Mouse (Mus musculus) heart, embryonic 10.5 days (tissue): ENCODE measurements around the gene Tmem235. TPM values are rescaled to one million over a fixed set of nuclear protein-coding genes. Genes with fewer than 3 reads are reported as not detected.

Source experiments
- DNase-seq: peaks from one replicate; pipeline ENCODE4 v3.0.0-alpha.2; 2017; ENCODE audit warnings: low spot score
- H3K27ac ChIP-seq: fragments of 300-500 bp; sonication (generic); 2 replicates; pipeline ENCODE4 v1.5.1; 2016; ENCODE audit warnings: mild to moderate bottlenecking
- H3K27me3 ChIP-seq: fragments of 300-500 bp; sonication (generic); 2 replicates; pipeline ENCODE4 v1.6.1; 2016; ENCODE audit warnings: mild to moderate bottlenecking; ENCODE audit not compliant: poor library complexity, insufficient read depth, severe bottlenecking
- H3K36me3 ChIP-seq: fragments of 300-500 bp; sonication (generic); 2 replicates; pipeline ENCODE4 v1.6.1; 2016; ENCODE audit warnings: mild to moderate bottlenecking, moderate library complexity
- H3K4me1 ChIP-seq: fragments of 300-500 bp; sonication (generic); 2 replicates; pipeline ENCODE4 v1.6.1; 2016; ENCODE audit warnings: mild to moderate bottlenecking
- H3K4me3 ChIP-seq: fragments of 300-500 bp; sonication (generic); 2 replicates; pipeline ENCODE4 v1.5.1; 2016; ENCODE audit warnings: mild to moderate bottlenecking, moderate library complexity
- H3K9me3 ChIP-seq: fragments of 300-500 bp; sonication (generic); 2 replicates; pipeline ENCODE4 v1.6.1; 2016; ENCODE audit warnings: mild to moderate bottlenecking, moderate library complexity
- WGBS: fragments of 180-500 bp; shearing (Covaris S2); methylation state at CpG from one replicate; pipeline ENCODE4 v1.1.7; 2016; 5-methylcytosine and 5-hydroxymethylcytosine counted together
- polyA plus RNA-seq: library from polyadenylated mRNA; unstranded; fragments of >200 nt; fragmentation: Nextera tagmentation; extraction: Ambion mirVana; gene quantifications from 2 replicates; pipeline ENCODE4 v1.2.1, GENCODE M21; 2016

The Tmem235 gene
- polyA plus RNA-seq, 1 experiment from 2014 or later, result not detected

DNA sequence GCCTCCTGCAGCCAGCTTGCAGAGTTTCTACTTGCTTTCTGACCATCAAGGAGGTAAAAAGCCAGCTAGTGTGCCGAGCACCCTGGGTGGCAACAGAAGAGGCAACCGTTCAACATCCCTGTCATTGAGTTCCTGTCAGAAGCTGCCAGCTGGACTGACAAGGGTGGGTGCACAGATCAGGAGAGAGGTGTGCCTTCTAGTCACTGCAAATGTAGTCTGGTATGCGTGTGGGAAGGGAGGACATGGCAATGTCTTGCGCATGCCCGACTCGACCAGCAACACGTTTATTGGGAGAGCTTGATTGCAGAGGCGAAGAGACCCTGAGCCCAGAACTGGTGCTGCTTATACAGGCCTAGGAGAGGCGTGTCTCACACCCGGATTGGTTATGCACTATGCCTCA lies 3.1 kb upstream of the Tmem235 start:
- 96% methylated on average over 10 of the region's 10 CpGs for WGBS
- H3K27ac ChIP-seq, result no peak overlapping the region
- H3K4me1 ChIP-seq, result peaks cover 17% of the 10 kb centered on the region
- no peaks in the 10 kb centered on the region for H3K9me3 ChIP-seq
- H3K4me3 ChIP-seq, result no peak overlapping the region
- H3K36me3 ChIP-seq, result peaks cover 55% of the 10 kb centered on the region
- H3K27me3 ChIP-seq, result peaks cover 45% of the 10 kb centered on the region
- no peak for DNase-seq

- Histone ChIP-seq H3K27ac (no peak overlapping the region), H3K27me3 (peaks cover 54% of the 10 kb centered on the region), H3K4me1 (peaks cover 17% of the 10 kb centered on the region), H3K4me3 (no peak overlapping the region), H3K9me3 (no peaks in the 10 kb centered on the region), H3K36me3 (peaks cover 46% of the 10 kb centered on the region)
- DNase-seq, result no peak
- 60% methylated on average over 3 of the region's 3 CpGs for WGBS
Measured at GRCm38 (mm10) chr11:117858392-117858791, 2.2 kb upstream of the Tmem235 start.

DNA sequence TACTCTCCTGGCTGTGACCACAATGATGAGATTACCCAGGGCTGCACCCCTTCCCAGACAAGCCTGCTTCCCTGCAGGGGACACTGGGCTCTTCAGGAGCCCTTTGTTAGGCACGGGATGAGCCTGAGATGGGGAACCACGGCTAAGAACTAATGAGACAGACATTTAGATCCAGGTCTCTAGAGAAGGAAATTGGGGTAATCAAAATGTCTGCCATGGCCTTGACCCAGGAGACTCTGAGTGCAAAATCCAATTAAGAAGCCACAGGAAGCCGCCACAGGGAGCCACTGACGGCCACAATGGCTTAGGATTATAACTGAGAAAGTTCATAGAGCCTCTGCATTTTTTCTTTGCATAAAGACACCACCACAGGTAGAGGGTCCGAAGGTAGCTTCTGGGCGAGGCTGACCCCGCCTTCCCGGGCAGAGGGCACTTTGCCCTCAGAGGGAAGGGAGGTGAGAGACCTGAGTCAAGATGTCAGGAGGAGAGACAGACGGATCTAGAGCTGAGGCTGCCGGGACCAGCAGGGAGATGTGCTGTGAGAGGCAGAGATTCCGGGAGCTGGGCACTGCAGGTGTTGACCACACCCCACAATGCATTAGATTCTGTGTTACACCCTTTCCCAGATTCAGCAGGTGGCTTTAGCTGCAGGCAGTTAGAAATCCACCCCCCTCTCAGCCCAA lies 2.8 kb downstream of the Tmem235 start:
- Histone ChIP-seq H3K4me1 (peaks cover 25% of the 10 kb centered on the region), H3K27me3 (peaks cover 84% of the 10 kb centered on the region), H3K27ac (0 out of 2 replicates have a peak overlapping the region, but pooled peaks have one; percentile 64), H3K4me3 (no peak overlapping the region), H3K9me3 (no peaks in the 10 kb centered on the region), H3K36me3 (0 out of 2 replicates have a peak, but pooled peaks cover 3% of the 10 kb centered on the region)
- DNase-seq, result no peak
- 35% methylated on average over 11 of the region's 11 CpGs for WGBS

- Histone ChIP-seq H3K4me1 (peaks cover 20% of the 10 kb centered on the region), H3K36me3 (0 out of 2 replicates have a peak, but pooled peaks cover 3% of the 10 kb centered on the region), H3K27ac (no peak overlapping the region), H3K27me3 (peaks cover 84% of the 10 kb centered on the region), H3K4me3 (no peak overlapping the region), H3K9me3 (no peaks in the 10 kb centered on the region)
- WGBS, result 61% methylated on average over 2 of the region's 2 CpGs
- DNase-seq, result no peak
Measured at GRCm38 (mm10) chr11:117864805-117865204, 4.3 kb downstream of the Tmem235 start.

DNA sequence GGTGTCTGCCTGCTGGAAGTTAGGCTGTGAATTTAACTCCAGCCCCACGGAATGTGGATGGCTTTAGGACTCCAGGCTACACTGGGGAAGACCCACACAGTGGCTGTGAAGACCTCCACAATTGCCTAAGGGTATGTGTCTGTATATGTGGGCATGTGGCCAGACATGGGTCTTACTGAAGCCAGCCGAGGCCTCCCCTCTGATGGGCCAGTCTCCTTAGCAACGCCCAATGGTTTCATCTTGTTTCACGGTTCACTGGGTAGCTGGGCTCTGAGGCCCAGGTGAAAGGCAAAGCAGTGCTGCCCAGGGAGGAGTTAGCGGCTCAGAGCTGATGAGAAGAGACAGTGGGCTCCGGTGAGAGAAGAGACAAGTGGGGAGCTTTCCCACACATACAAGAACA lies 5.4 kb downstream of the Tmem235 start:
- H3K4me3 ChIP-seq, result no peak overlapping the region
- H3K36me3 ChIP-seq, result 0 out of 2 replicates have a peak, but pooled peaks cover 3% of the 10 kb centered on the region
- no peak for DNase-seq
- no peaks in the 10 kb centered on the region for H3K9me3 ChIP-seq
- H3K27me3 ChIP-seq, result peaks cover 72% of the 10 kb centered on the region
- H3K27ac ChIP-seq, result no peak overlapping the region
- WGBS, result 52% methylated on average over 6 of the region's 6 CpGs
- peaks cover 17% of the 10 kb centered on the region for H3K4me1 ChIP-seq

- H3K4me3 ChIP-seq, result no peak overlapping the region
- 41% methylated on average over 12 of the region's 12 CpGs for WGBS
- H3K9me3 ChIP-seq, result no peaks in the 10 kb centered on the region
- peak; percentile 85 for DNase-seq
- 0 out of 2 replicates have a peak, but pooled peaks cover 3% of the 10 kb centered on the region for H3K36me3 ChIP-seq
- peaks cover 39% of the 10 kb centered on the region; the same call in 1 of the 2 replicates for H3K27me3 ChIP-seq
- H3K4me1 ChIP-seq, result peaks cover 47% of the 10 kb centered on the region
- no peak overlapping the region for H3K27ac ChIP-seq
Measured at GRCm38 (mm10) chr11:117870688-117871365, 10.3 kb downstream of the Tmem235 start.

DNA sequence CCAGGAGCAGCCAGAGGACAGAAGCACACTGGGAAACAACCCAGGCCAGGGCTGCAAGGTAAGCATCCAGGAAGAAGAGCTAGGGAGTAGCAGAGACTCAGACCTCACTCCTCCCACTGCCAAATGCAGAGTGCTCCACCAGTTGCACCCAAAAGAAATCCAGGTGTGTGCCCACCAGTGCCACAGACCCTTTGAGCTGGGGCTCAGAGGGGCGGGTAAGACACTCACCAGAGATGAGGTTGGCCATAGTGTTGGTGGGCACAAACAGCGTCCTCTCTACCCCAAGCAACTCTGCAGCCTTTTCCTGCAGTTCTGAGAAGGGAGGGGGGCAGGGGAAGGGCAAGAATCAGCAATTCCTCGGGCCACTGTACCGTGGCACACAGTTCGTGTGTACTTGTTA lies 10.8 kb downstream of the Tmem235 start:
- no peak for DNase-seq
- Histone ChIP-seq H3K27ac (no peak overlapping the region), H3K4me3 (no peak overlapping the region), H3K9me3 (no peaks in the 10 kb centered on the region), H3K4me1 (peaks cover 49% of the 10 kb centered on the region), H3K36me3 (0 out of 2 replicates have a peak, but pooled peaks cover 3% of the 10 kb centered on the region), H3K27me3 (peaks cover 37% of the 10 kb centered on the region; the same call in 1 of the 2 replicates)
- 62% methylated on average over 5 of the region's 5 CpGs for WGBS

- WGBS, result 65% methylated on average over 12 of the region's 12 CpGs
- Histone ChIP-seq H3K9me3 (no peaks in the 10 kb centered on the region), H3K4me3 (peak overlapping the region; percentile 78; the same call in 1 of the 2 replicates), H3K27me3 (peaks cover 33% of the 10 kb centered on the region; the same call in 1 of the 2 replicates), H3K27ac (no peak overlapping the region), H3K36me3 (0 out of 2 replicates have a peak, but pooled peaks cover 3% of the 10 kb centered on the region), H3K4me1 (peaks cover 55% of the 10 kb centered on the region)
- DNase-seq, result no peak
Measured at GRCm38 (mm10) chr11:117871911-117872584, 11.5 kb downstream of the Tmem235 start.

- Histone ChIP-seq H3K9me3 (no peaks in the 10 kb centered on the region), H3K27ac (peak within 1 kb of the TSS; percentile 86), H3K4me1 (peaks cover 65% of the 10 kb centered on the region), H3K4me3 (peak within 1 kb of the TSS; percentile 78), H3K27me3 (peaks cover 31% of the 10 kb centered on the region; the same call in 1 of the 2 replicates), H3K36me3 (0 out of 2 replicates have a peak, but pooled peaks cover 3% of the 10 kb centered on the region)
- peak; percentile 88 for DNase-seq
- WGBS, result 2% methylated on average over 51 of the region's 51 CpGs
Measured at GRCm38 (mm10) chr11:117872861-117873608, 12.5 kb downstream of the Tmem235 start, which contains the start of gene Tha1. Gene Tha1, minus strand, starts transcription at chr11:117873481.

GRCm38 (mm10) chr11:117874419-117874818 lies 13.9 kb downstream of the Tmem235 start:
- H3K9me3 ChIP-seq, result no peaks in the 10 kb centered on the region

GRCm38 (mm10) chr11:117875681-117876080 lies 15.1 kb downstream of the Tmem235 start:
- H3K9me3 ChIP-seq, result no peaks in the 10 kb centered on the region
- peaks cover 80% of the 10 kb centered on the region for H3K4me1 ChIP-seq

More at GRCm38 (mm10) chr11:117874419-117874818, 13.9 kb downstream of the Tmem235 start:
- no peak for DNase-seq
- WGBS, result 58% methylated on average over 4 of the region's 4 CpGs
- Histone ChIP-seq H3K27ac (no peak overlapping the region; the same call in 1 of the 2 replicates), H3K4me3 (no peak overlapping the region), H3K36me3 (no peaks in the 10 kb centered on the region), H3K4me1 (peaks cover 78% of the 10 kb centered on the region), H3K27me3 (peaks cover 17% of the 10 kb centered on the region; the same call in 1 of the 2 replicates)

More at GRCm38 (mm10) chr11:117875681-117876080, 15.1 kb downstream of the Tmem235 start:
- no peaks in the 10 kb centered on the region for H3K36me3 ChIP-seq
- H3K27me3 ChIP-seq, result peaks cover 14% of the 10 kb centered on the region; the same call in 1 of the 2 replicates
- DNase-seq, result no peak
- peak overlapping the region; percentile 20 for H3K4me3 ChIP-seq
- 7% methylated on average over 6 of the region's 6 CpGs for WGBS
- peak overlapping the region; percentile 84 for H3K27ac ChIP-seq
